Mouse (Mus musculus) intestine, embryonic 15.5 days (tissue): ENCODE measurements around the gene Gsg1l. TPM values are rescaled to one million over a fixed set of nuclear protein-coding genes. Genes with fewer than 3 reads are reported as not detected.

ENCODE experiments used
- ATAC-seq: fragments of 200-750 bp; cut with Nextera tagmentation; 2 replicates; pipeline ENCODE4 v1.8.0; 2017; ENCODE audit warnings: moderate TSS enrichment, moderate library complexity
- H3K27ac ChIP-seq: fragments of 300-500 bp; sonication (generic); 2 replicates; pipeline ENCODE4 v1.5.1; 2015; ENCODE audit warnings: mild to moderate bottlenecking, inconsistent platforms
- H3K27me3 ChIP-seq: fragments of 300-500 bp; sonication (generic); replicated peaks from 2 replicates; pipeline ENCODE4 v1.6.1; 2015; ENCODE audit warnings: inconsistent platforms
- H3K36me3 ChIP-seq: fragments of 300-500 bp; sonication (generic); 2 replicates; pipeline ENCODE4 v1.6.1; 2015; ENCODE audit warnings: inconsistent platforms
- H3K4me1 ChIP-seq: fragments of 300-500 bp; sonication (generic); replicated peaks from 2 replicates; pipeline ENCODE4 v1.6.1; 2015; ENCODE audit warnings: inconsistent platforms
- H3K4me2 ChIP-seq: fragments of 300-500 bp; sonication (generic); replicated peaks from 2 replicates; pipeline ENCODE4 v1.6.1; 2015; ENCODE audit warnings: mild to moderate bottlenecking, inconsistent platforms
- H3K4me3 ChIP-seq: fragments of 300-500 bp; sonication (generic); replicated peaks from 2 replicates; pipeline ENCODE4 v1.5.1; 2015; ENCODE audit warnings: inconsistent platforms
- H3K9ac ChIP-seq: fragments of 300-500 bp; sonication (generic); 2 replicates; pipeline ENCODE4 v1.6.1; 2015; ENCODE audit warnings: inconsistent platforms
- H3K9me3 ChIP-seq: fragments of 300-500 bp; sonication (generic); 2 replicates; pipeline ENCODE4 v1.6.1; 2016; ENCODE audit warnings: inconsistent platforms
- WGBS: fragments of 180-500 bp; shearing (Covaris S2); methylation state at CpG from one replicate; pipeline ENCODE4 v1.1.7; 2015; 5-methylcytosine and 5-hydroxymethylcytosine counted together
- polyA plus RNA-seq: library from polyadenylated mRNA; unstranded; fragments of >200 nt; fragmentation: Nextera tagmentation; extraction: Ambion mirVana; gene quantifications from 2 replicates; pipeline ENCODE4 v1.2.1, GENCODE M21; 2015

Gsg1l gene
- polyA plus RNA-seq, 1 experiment from 2014 or later, result 0.67 TPM

GRCm38 (mm10) chr7:126075058-126075457 lies 7.2 kb downstream of the Gsg1l start:
- Histone ChIP-seq H3K9ac (no peak overlapping the region), H3K27me3 (peaks cover 11% of the 10 kb centered on the region), H3K4me2 (no peak overlapping the region), H3K9me3 (no peaks in the 10 kb centered on the region), H3K4me1 (no peaks in the 10 kb centered on the region), H3K4me3 (no peak overlapping the region), H3K36me3 (no peaks in the 10 kb centered on the region), H3K27ac (no peak overlapping the region)
- ATAC-seq, result no peak
- WGBS, result 53% methylated on average over 9 of the region's 9 CpGs

- no peak for ATAC-seq
- no peaks in the 10 kb centered on the region for H3K36me3 ChIP-seq
- H3K27me3 ChIP-seq, result no peaks in the 10 kb centered on the region
- H3K27ac ChIP-seq, result no peak overlapping the region
- no peaks in the 10 kb centered on the region for H3K9me3 ChIP-seq
- WGBS, result 88% methylated on average over 4 of the region's 4 CpGs
- H3K4me2 ChIP-seq, result no peak overlapping the region
- no peak overlapping the region for H3K4me3 ChIP-seq
- no peak overlapping the region for H3K9ac ChIP-seq
- 0 out of 2 replicates have a peak, but pooled peaks cover 2% of the 10 kb centered on the region for H3K4me1 ChIP-seq
These were observed 11.9 kb downstream of the Gsg1l start for GRCm38 (mm10) chr7:126070321-126070720.

- H3K9me3 ChIP-seq, result no peaks in the 10 kb centered on the region
- no peaks in the 10 kb centered on the region for H3K27me3 ChIP-seq
- H3K9ac ChIP-seq, result no peak overlapping the region
- no peak overlapping the region for H3K4me3 ChIP-seq
- H3K4me2 ChIP-seq, result no peak overlapping the region
- WGBS, result 58% methylated on average over 14 of the region's 14 CpGs
- no peaks in the 10 kb centered on the region for H3K36me3 ChIP-seq
- H3K4me1 ChIP-seq, result 0 out of 2 replicates have a peak, but pooled peaks cover 2% of the 10 kb centered on the region
- no peak overlapping the region for H3K27ac ChIP-seq
- ATAC-seq, result no peak
These were observed 15.4 kb downstream of the Gsg1l start for GRCm38 (mm10) chr7:126066777-126067176.

- 63% methylated on average over 5 of the region's 5 CpGs for WGBS
- Histone ChIP-seq H3K4me1 (0 out of 2 replicates have a peak, but pooled peaks cover 2% of the 10 kb centered on the region), H3K36me3 (no peaks in the 10 kb centered on the region), H3K4me2 (no peak overlapping the region), H3K4me3 (no peak overlapping the region), H3K27me3 (no peaks in the 10 kb centered on the region), H3K9ac (no peak overlapping the region), H3K27ac (no peak overlapping the region), H3K9me3 (no peaks in the 10 kb centered on the region)
- no peak for ATAC-seq
These were observed 16.9 kb downstream of the Gsg1l start for GRCm38 (mm10) chr7:126065243-126065876.

GRCm38 (mm10) chr7:126062228-126062627 lies 20.0 kb downstream of the Gsg1l start:
- Histone ChIP-seq H3K36me3 (no peaks in the 10 kb centered on the region), H3K4me1 (0 out of 2 replicates have a peak, but pooled peaks cover 2% of the 10 kb centered on the region), H3K27ac (no peak overlapping the region), H3K9me3 (no peaks in the 10 kb centered on the region), H3K4me2 (no peak overlapping the region), H3K9ac (no peak overlapping the region), H3K27me3 (no peaks in the 10 kb centered on the region), H3K4me3 (no peak overlapping the region)
- ATAC-seq, result no peak
- 77% methylated on average over 4 of the region's 4 CpGs for WGBS

GRCm38 (mm10) chr7:126058918-126059317 lies 23.3 kb downstream of the Gsg1l start:
- Histone ChIP-seq H3K9ac (no peak overlapping the region), H3K9me3 (no peaks in the 10 kb centered on the region), H3K27ac (no peak overlapping the region), H3K27me3 (0 out of 2 replicates have a peak, but pooled peaks cover 4% of the 10 kb centered on the region), H3K4me1 (no peaks in the 10 kb centered on the region), H3K4me3 (no peak overlapping the region), H3K36me3 (no peaks in the 10 kb centered on the region), H3K4me2 (no peak overlapping the region)
- WGBS, result 35% methylated on average over 7 of the region's 7 CpGs
- 0 out of 2 replicates have a peak, but pooled peaks have one; percentile 39 for ATAC-seq

GRCm38 (mm10) chr7:126057332-126057914 lies 24.8 kb downstream of the Gsg1l start:
- no peaks in the 10 kb centered on the region for H3K36me3 ChIP-seq
- ATAC-seq, result no peak
- WGBS, result 57% methylated on average over 10 of the region's 10 CpGs

GRCm38 (mm10) chr7:126054574-126054973 lies 27.6 kb downstream of the Gsg1l start:
- H3K4me3 ChIP-seq, result no peak overlapping the region
- H3K4me1 ChIP-seq, result no peaks in the 10 kb centered on the region
- WGBS, result 73% methylated on average over 6 of the region's 6 CpGs
- no peaks in the 10 kb centered on the region for H3K36me3 ChIP-seq
- H3K9ac ChIP-seq, result no peak overlapping the region
- H3K9me3 ChIP-seq, result no peaks in the 10 kb centered on the region
- H3K27me3 ChIP-seq, result 0 out of 2 replicates have a peak, but pooled peaks cover 4% of the 10 kb centered on the region
- no peak for ATAC-seq
- H3K27ac ChIP-seq, result no peak overlapping the region
- H3K4me2 ChIP-seq, result no peak overlapping the region

More at GRCm38 (mm10) chr7:126057332-126057914, 24.8 kb downstream of the Gsg1l start:
- Histone ChIP-seq H3K9ac (no peak overlapping the region), H3K27me3 (0 out of 2 replicates have a peak, but pooled peaks cover 4% of the 10 kb centered on the region), H3K4me2 (no peak overlapping the region), H3K27ac (no peak overlapping the region), H3K4me1 (no peaks in the 10 kb centered on the region), H3K4me3 (no peak overlapping the region), H3K9me3 (no peaks in the 10 kb centered on the region)

GRCm38 (mm10) chr7:126053618-126054017 lies 28.6 kb downstream of the Gsg1l start:
- no peaks in the 10 kb centered on the region for H3K36me3 ChIP-seq
- H3K4me1 ChIP-seq, result no peaks in the 10 kb centered on the region
- no peak overlapping the region for H3K4me3 ChIP-seq
- 0 out of 2 replicates have a peak, but pooled peaks cover 4% of the 10 kb centered on the region for H3K27me3 ChIP-seq
- H3K9ac ChIP-seq, result no peak overlapping the region
- no peak overlapping the region for H3K27ac ChIP-seq
- WGBS, result 89% methylated on average over 7 of the region's 7 CpGs
- H3K4me2 ChIP-seq, result no peak overlapping the region
- ATAC-seq, result no peak
- H3K9me3 ChIP-seq, result no peaks in the 10 kb centered on the region

- H3K27ac ChIP-seq, result no peak overlapping the region
- H3K4me2 ChIP-seq, result no peak overlapping the region
- WGBS, result 62% methylated on average over 6 of the region's 6 CpGs
- no peak overlapping the region for H3K4me3 ChIP-seq
- 0 out of 2 replicates have a peak, but pooled peaks cover 4% of the 10 kb centered on the region for H3K27me3 ChIP-seq
- H3K4me1 ChIP-seq, result no peaks in the 10 kb centered on the region
- ATAC-seq, result no peak
- H3K9me3 ChIP-seq, result no peaks in the 10 kb centered on the region
- no peaks in the 10 kb centered on the region for H3K36me3 ChIP-seq
- H3K9ac ChIP-seq, result no peak overlapping the region
These were observed 30.3 kb downstream of the Gsg1l start for GRCm38 (mm10) chr7:126051910-126052309.

GRCm38 (mm10) chr7:126045077-126045476 lies 37.1 kb downstream of the Gsg1l start:
- H3K9ac ChIP-seq, result no peak overlapping the region
- no peak overlapping the region for H3K4me3 ChIP-seq
- no peaks in the 10 kb centered on the region for H3K36me3 ChIP-seq
- H3K27me3 ChIP-seq, result no peaks in the 10 kb centered on the region
- H3K27ac ChIP-seq, result no peak overlapping the region
- no peak overlapping the region for H3K4me2 ChIP-seq
- 87% methylated on average over 6 of the region's 6 CpGs for WGBS
- ATAC-seq, result no peak
- H3K9me3 ChIP-seq, result no peaks in the 10 kb centered on the region
- H3K4me1 ChIP-seq, result no peaks in the 10 kb centered on the region

GRCm38 (mm10) chr7:126042306-126042705 lies 39.9 kb downstream of the Gsg1l start:
- 52% methylated on average over 3 of the region's 3 CpGs for WGBS
- H3K4me1 ChIP-seq, result peaks cover 12% of the 10 kb centered on the region; the same call in 1 of the 2 replicates
- H3K4me2 ChIP-seq, result no peak overlapping the region
- H3K27ac ChIP-seq, result no peak overlapping the region
- H3K4me3 ChIP-seq, result no peak overlapping the region
- no peaks in the 10 kb centered on the region for H3K36me3 ChIP-seq
- H3K9ac ChIP-seq, result no peak overlapping the region
- no peaks in the 10 kb centered on the region for H3K9me3 ChIP-seq
- ATAC-seq, result peak; percentile 46; the same call in 1 of the 2 replicates
- no peaks in the 10 kb centered on the region for H3K27me3 ChIP-seq
